Mouse (Mus musculus) embryo, embryonic 11 days (tissue): ENCODE measurements at regions not wholly inside any gene's neighbourhood (a gene's known extent, or its start where the extent isn't known, plus 50 kb on each side); places are given as distances from the start of the nearest gene placed in this dataset.

ENCODE experiments used
- DNase-seq: peaks from one replicate; pipeline ENCODE4 v3.0.0-alpha.2; 2015

GRCm38 (mm10) chr4:73051511-73051910 lies 199.1 kb upstream of the Aldoart1 start:
- no peak for DNase-seq

GRCm38 (mm10) chr4:73047804-73048203 lies 195.4 kb upstream of the Aldoart1 start:
- DNase-seq: no peak

GRCm38 (mm10) chr4:73044356-73044755 lies 191.9 kb upstream of the Aldoart1 start:
- DNase-seq: no peak

GRCm38 (mm10) chr4:73042672-73043071 lies 190.2 kb upstream of the Aldoart1 start:
- DNase-seq: peak; percentile 76

GRCm38 (mm10) chr4:73041486-73041885 lies 189.1 kb upstream of the Aldoart1 start:
- no peak for DNase-seq

- DNase-seq: no peak
Measured at GRCm38 (mm10) chr4:72997686-72998085, 145.3 kb upstream of the Aldoart1 start.

GRCm38 (mm10) chr4:72996102-72996501 lies 143.7 kb upstream of the Aldoart1 start:
- no peak for DNase-seq

GRCm38 (mm10) chr4:72946369-72946981 lies 94.0 kb upstream of the Aldoart1 start:
- DNase-seq: peak; percentile 85

- DNase-seq: no peak
Measured at GRCm38 (mm10) chr4:72923396-72923795, 71.0 kb upstream of the Aldoart1 start.

- DNase-seq: no peak
Measured at GRCm38 (mm10) chr4:72914991-72915390, 62.6 kb upstream of the Aldoart1 start.
